Mouse (Mus musculus) lung, embryonic 15.5 days (tissue): Measurements from ENCODE around the gene Gm17482. TPM values are rescaled to one million over a fixed set of nuclear protein-coding genes. Genes with fewer than 3 reads are reported as not detected.

ENCODE experiments used
- polyA plus RNA-seq: library from polyadenylated mRNA; unstranded; fragments of >200 nt; fragmentation: Nextera tagmentation; extraction: Ambion mirVana; gene quantifications from 2 replicates; pipeline ENCODE4 v1.2.1, GENCODE M21; 2015

Gm17482 gene
- polyA plus RNA-seq, 1 experiment from 2014 or later: not detected

Other genes starting within 250 kb of the Gm17482 start
- 61.1 and 62.2 TPM in 2 replicates for gene Tamm41, start 189.5 kb upstream of the Gm17482 start, polyA plus RNA-seq
- 1.6 and 2.1 TPM in 2 replicates for gene Syn2, start 92.4 kb upstream of the Gm17482 start, polyA plus RNA-seq
- gene Timp4, start 24.9 kb downstream of the Gm17482 start, polyA plus RNA-seq: 2.4 and 2.7 TPM in 2 replicates
- gene Pparg, start 133.6 kb downstream of the Gm17482 start, polyA plus RNA-seq: 3.9 and 4.2 TPM in 2 replicates